Mouse (Mus musculus) embryo, embryonic 11.5 days (tissue): Measurements from ENCODE around the gene Sugct.

Source experiments
- DNase-seq: peaks from one replicate; pipeline ENCODE4 v3.0.0-alpha.2; 2012; ENCODE audit warnings: low read depth, low spot score

Gene Sugct

DNA sequence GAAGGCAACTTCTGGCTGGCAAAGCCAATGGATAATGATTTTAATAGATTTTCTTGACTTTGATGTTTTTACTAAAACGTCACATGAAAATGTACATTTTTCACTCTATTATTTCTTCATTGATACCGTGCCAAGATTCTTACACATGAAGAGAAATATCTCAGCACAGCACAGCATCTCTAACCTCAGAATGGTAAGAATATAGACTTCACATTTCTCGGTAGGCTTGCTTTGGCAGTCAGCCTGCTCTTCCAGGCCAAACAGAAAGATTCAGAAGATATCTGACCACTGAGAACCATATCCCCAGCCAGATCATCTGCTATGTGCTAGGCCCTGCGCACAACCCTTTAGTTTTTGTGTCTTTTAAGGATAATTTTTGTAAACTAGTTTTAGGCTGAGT is 657.0 kb downstream of the Sugct start:
- DNase-seq: no peak

DNA sequence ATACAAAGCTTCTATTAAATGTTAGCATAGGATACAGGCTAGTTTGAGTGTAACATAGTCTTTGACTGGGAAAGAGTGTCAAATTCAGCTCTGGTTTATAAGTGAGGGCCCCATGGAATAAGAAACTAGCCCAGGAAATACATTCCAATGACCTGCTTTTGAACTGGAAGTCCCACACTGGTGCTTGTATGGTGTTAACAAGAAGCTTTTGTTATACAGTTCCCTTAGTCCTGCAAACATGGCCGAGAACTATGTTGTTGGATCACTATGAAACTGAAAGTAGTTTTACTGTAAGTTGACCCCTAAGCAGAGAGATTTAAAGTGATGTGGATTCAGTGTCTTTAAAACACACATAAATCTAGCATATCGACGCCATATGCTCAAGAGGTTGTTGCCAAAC is 657.5 kb downstream of the Sugct start:
- no peak for DNase-seq

DNA sequence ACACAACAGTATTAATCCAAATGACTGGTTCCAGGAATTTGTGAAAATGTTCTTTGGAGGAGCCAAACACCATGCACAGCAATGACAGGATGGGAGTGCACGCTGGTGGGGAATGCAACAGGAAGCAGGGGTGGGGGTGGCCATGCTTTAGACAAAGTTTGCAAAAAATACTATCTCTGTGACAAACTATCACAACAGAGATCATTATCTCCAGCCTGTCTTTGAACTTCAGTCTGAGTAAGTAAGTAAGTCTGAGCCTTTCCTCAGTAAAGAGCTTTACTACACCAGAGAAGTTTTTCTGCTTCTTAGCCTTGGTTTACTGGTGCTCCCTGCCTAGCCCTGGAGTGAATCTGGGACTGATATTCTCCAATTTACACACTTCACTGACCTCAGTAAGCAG is 664.6 kb downstream of the Sugct start:
- DNase-seq: no peak

GRCm38 (mm10) chr13:17028595-17028994 is 666.8 kb downstream of the Sugct start:
- DNase-seq: peak; percentile 19

GRCm38 (mm10) chr13:17027846-17028529 is 667.4 kb downstream of the Sugct start:
- no peak for DNase-seq

- DNase-seq: no peak
These were observed 668.4 kb downstream of the Sugct start for GRCm38 (mm10) chr13:17027001-17027400.

DNA sequence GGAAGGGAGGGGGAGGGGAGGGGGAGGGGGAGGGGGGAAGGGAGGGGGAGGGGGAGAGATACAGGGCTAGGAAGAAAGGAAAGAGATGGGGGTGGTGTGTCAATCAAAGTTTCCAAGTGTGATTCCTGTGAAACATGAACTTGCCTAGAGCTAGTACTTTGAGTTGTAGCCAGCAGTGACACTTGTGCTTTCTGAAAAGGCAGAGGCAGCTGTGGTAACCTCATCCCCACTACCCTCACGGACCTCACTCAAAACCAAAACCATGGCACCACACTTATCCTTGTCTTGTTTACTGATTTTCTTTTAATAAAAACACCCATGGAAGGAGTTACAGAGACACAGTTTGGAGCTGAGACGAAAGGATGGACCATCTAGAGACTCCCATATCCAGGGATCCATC is 698.9 kb downstream of the Sugct start:
- no peak for DNase-seq

- DNase-seq: no peak
These were observed 700.0 kb downstream of the Sugct start for GRCm38 (mm10) chr13:16995321-16995720.

GRCm38 (mm10) chr13:16977743-16978142 is 717.6 kb downstream of the Sugct start:
- no peak for DNase-seq

DNA sequence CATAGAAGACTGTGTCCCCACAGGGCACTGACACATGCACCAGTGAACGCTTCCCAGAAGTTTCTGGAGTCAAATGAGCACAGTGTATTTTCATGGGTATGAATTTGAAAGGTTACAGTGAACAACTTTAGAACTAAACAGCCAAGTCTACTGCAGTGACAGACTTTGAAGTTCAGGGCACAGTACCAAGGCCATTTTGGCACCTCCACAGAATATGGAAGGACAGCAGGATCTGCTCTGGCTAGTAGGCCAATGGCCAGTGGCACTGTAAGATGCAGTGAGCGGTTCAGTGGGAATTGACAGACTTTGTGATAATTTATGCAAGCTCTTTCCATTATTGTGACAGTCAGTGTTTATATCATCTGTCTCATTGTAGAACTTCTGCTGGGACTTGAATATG is 724.1 kb downstream of the Sugct start:
- no peak for DNase-seq

DNA sequence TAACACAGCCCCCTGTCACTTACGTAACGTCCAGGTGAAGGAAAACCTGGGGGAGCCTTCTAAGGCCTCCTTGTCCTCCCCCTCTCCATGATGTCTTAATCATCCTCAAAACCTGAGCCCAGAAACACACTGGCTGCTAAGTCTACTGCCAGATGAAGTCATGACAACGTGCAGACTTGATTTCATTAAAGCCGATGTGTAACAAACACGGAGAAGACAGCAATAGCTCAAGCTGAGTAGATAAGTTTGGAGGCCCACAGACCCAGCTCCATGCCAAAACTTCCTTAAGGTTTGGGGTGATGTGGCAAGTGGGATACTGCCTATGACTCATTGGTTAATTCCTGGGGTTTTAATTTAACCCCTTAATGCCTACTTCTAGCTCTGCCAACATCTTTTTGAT is 726.4 kb downstream of the Sugct start:
- no peak for DNase-seq

DNA sequence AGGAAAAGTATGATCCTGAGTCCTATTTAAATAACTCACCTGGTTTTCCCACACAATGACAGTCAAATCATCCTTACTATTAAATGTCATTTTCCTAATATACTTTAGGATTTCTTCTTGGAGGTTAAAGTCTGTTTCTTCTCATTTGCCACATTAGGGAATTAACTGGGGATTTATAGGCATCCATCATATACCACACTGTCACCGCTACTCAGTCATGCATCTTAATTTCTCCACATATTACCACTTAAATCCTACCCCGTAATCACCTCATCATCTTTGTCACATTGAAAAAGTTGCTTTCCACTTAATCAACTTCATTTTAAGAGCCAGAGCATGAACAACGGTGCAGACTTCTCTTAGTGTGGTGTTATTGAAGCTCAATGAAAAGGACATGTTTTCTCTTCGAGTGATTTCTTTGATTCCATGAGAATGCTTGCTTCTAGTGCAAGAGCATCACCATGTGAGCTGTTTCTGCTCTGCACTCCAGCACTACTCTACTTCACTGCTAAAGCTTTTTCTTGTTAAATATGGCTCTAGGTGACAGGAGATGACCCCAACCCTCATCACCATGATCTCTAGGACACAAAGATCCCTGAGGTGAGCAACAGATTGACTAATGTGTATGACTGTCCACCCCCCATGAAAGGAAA is 730.4 kb downstream of the Sugct start:
- no peak for DNase-seq

DNA sequence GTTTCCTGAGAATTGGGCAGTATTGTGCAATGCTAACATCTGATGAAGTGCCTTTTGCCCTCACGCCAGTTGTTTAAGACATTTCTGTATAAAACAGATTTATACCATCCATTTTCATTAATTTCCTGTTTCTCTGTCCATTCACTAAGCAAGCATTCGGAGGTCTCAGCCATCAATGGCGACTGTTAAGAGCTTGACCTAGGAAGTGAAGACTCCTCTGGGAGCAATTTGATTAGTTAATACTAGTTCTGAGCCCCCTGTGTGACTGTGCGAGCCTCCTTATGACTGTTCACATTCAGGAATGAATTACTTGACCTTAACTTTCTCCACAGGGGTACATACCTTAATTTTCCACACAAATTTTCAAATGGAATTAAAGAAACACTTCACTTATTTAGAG is 743.3 kb downstream of the Sugct start:
- DNase-seq: no peak

DNA sequence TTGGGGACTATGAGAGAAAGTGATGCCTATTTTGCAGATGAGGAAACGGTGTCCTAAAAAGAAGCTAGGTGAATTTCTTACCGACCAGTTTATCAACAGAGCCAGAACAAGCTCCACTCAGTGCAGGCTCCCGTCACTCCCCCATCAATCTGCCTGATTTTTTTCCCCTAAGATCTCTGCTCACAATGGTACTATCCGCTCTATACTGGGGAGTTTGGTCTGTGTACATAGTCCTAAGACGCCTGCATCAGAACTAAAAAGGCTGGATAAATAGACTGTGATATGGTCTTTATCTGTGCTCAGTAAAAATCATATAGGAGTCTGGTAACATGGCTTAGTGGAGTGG is 755.9 kb downstream of the Sugct start:
- DNase-seq: no peak

- DNase-seq: no peak
These were observed 756.5 kb downstream of the Sugct start for GRCm38 (mm10) chr13:16938552-16939465.

DNA sequence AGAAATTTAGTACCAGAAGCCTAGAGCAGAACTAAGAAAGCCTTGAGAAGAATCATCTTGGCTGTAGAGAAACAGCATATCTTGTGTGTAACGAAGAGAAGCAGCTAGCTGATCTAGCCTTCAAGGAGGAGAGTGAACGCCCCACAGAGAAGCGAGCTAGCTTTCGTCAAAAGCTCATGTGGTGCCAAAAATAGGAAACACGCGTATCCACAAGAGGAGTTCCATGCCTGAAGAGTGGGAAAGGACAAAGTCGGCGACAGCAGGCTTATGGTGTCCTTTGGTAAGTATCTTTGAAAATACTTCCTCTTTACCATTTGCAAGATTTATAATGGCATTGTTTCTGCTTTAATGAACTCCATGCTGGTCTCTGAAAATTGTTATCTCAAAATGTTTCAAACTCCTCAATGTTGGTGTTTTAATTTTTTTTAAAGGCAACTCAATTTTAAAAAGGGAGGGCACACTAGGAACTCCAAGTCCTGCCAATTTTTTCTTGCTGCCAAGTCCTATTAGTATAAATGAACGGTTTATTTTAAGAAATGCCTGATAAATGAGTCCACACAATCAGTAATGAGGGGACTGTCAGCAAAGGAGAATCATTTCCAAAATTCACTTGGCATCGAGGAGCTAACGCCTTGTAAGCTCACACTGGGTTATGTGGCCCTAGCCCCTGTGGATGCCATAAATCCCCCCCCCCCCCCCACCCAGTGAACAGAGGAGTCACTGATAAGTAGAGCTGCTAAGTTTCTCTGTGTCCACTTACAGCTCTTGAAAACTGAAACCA is 757.7 kb downstream of the Sugct start:
- no peak for DNase-seq

DNA sequence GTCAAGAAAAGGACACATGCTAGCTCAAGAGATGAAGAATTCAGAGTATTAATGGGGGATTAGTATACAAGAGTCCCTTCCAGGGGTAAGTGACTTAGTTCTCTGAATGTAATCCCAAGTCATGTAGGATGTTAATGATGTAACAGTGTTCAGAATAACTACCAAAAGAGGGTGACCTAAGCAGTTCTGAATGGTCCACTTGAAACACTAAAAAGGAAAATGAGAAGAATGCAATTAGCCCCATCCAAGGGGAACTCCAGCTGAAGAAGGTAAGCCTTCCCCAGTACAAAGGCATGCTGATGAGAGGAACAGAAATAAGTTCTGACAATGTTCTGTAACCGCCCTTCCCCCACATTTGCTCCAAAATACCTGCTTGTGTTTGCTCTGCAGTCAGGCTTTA is 760.3 kb downstream of the Sugct start:
- no peak for DNase-seq

DNA sequence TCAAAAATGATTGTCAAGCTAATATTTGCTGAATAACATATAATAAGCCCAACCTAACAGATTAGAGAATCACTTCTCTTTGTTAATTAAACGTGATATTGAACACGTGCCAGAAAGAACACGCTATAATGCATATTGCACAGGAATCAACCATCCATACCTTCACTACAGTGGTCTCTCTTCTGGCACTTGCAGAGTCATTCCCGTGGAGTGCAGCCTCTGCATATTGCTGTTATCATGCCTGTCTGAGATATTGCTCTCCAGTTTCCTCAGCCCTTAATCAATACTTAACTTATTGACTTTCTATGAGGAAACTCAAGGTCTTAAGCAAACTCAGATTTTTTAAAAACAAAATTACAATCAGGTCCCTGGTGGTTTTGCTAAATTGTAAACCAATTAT is 761.8 kb downstream of the Sugct start:
- no peak for DNase-seq

GRCm38 (mm10) chr13:16921305-16921704 is 774.0 kb downstream of the Sugct start:
- DNase-seq: no peak

DNA sequence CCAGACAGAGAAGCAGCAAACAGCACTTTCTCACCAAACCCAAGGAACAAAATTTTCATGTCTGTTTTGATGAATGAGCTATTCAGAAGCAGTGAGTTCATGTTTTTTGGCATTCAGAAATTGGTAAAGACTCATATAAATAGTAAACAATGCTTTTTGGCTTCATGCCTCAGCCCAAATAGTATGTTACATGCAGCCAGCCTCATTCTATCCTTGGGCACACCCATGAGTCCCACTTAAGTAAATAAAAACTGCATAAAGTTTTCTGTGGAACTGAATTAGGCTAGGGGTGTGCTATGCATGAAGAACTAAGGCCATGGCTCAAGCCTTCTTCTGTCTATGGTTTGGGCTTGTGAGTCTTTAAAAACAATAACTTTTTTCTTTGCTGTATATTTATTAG is 779.7 kb downstream of the Sugct start:
- DNase-seq: no peak

- DNase-seq: no peak
These were observed 783.1 kb downstream of the Sugct start for GRCm38 (mm10) chr13:16912214-16912613.

- DNase-seq: no peak
These were observed 788.4 kb downstream of the Sugct start for GRCm38 (mm10) chr13:16906974-16907373.
